Mouse (Mus musculus) colon, adult 2 months (tissue): ENCODE results near the gene Rnpepl1. TPM values are rescaled to one million over a fixed set of nuclear protein-coding genes. Genes with fewer than 3 reads are reported as not detected.

Source experiments
- polyA plus RNA-seq: library from polyadenylated mRNA; depleted of rRNA; stranded (reverse); fragments of >200 nt; gene quantifications from 2 replicates; pipeline ENCODE4 v1.2.3, GENCODE M21; 2012; rRNA removed

The Rnpepl1 gene
- polyA plus RNA-seq: 269 and 305 TPM in 2 replicates

GRCm38 (mm10) chr1:92910239-92910885 is at the start of gene Rnpepl1:
Gene Rnpepl1 (plus strand): TSS chr1:92910783.

DNA sequence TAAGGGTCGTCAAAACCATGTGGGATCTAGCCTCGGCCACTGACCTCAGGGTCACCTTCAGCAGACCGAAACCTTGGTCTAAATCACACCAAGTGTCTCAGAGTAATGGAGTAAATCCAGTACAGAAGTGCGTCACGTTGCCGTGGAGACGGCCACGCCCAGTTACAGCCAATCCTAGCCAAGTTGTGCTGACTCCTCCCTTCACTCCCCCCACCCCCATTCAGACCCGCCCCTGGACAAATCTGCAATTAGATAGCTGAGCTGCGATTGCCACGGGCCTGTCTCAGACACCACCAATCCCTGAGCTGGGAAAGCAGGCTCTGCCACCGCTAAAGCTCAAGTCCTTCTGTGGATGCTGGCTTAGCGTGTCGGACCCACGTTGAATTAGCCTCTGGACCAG is 7.8 kb upstream of the Rnpepl1 start, which contains the start of gene Ankmy1:
Gene Ankmy1, minus strand, starts transcription at position 121 of the 400 bp plus-strand sequence.

GRCm38 (mm10) chr1:92906779-92907631 is 3.6 kb upstream of the Rnpepl1 start, which contains the start of gene Dusp28:
Gene Dusp28 (plus strand): TSS chr1:92906981.

GRCm38 (mm10) chr1:92934182-92934827 is 23.7 kb downstream of the Rnpepl1 start, which contains the start of gene Capn10:
Gene Capn10 (plus strand): TSS chr1:92934376.

GRCm38 (mm10) chr1:92950607-92951006 is 40.0 kb downstream of the Rnpepl1 start, which contains the start of gene Gpr35:
Gene Gpr35 (plus strand): TSS chr1:92950865.

Other genes with a start within 250 kb of the Rnpepl1 start
- 23.0 and 29.9 TPM in 2 replicates for gene Gpc1, start 79.1 kb upstream of the Rnpepl1 start, polyA plus RNA-seq
- gene Ankmy1, start 7.9 kb upstream of the Rnpepl1 start, polyA plus RNA-seq: 0.03 and 0.07 TPM in 2 replicates
- gene Dusp28, start 3.8 kb upstream of the Rnpepl1 start, polyA plus RNA-seq: 33.7 and 37.0 TPM in 2 replicates
- gene Capn10, start 23.6 kb downstream of the Rnpepl1 start, polyA plus RNA-seq: 30.4 and 35.9 TPM in 2 replicates
- gene Gpr35, start 40.1 kb downstream of the Rnpepl1 start, polyA plus RNA-seq: 44.9 and 48.2 TPM in 2 replicates
- gene Aqp12, start 95.6 kb downstream of the Rnpepl1 start, polyA plus RNA-seq: 1.1 and 13.3 TPM in 2 replicates
- gene Kif1a, start 191.2 kb downstream of the Rnpepl1 start, polyA plus RNA-seq: 4.7 and 5.3 TPM in 2 replicates
- gene Agxt, start 224.5 kb downstream of the Rnpepl1 start, polyA plus RNA-seq: not detected in 2 replicates